Mouse (Mus musculus): ENCODE measurements around the gene Klre1. TPM values are rescaled to one million over a fixed set of nuclear protein-coding genes. Genes with fewer than 3 reads are reported as not detected.

Gene Klre1
- not detected in 2 replicates for polyA plus RNA-seq (2014; fragmentation: Nextera tagmentation; extraction: Ambion mirVana)

DNA sequence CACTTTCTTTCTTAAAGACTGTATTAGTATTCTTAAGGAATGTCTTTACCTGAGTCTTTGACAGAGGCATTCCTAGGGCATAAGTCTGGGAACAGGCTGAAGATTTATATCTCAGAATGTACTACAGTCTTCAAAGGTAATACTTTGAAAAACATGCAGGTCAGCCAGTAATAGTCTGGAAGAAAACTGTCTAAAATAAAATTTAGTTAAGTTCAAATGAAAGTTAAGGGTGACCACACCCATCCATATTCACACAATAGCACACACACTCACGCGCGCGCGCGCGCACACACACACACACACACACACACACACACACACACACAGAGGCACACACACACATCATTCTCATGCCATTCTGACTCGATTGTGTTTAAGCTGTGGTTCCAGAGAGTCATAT is at the start of gene Klre1:
Klre1 (plus strand) TSS at position 301 of the 400 bp plus-strand sequence.
- DNase-seq (ENCODE audit: low spot score) (no peak), ATAC-seq (ENCODE audit: insufficient read depth, low FRiP score, low TSS enrichment) (no peak)
- Histone ChIP-seq H3K4me1 (ENCODE audit: control insufficient read depth, insufficient read depth, low read length) (no peaks in the 10 kb centered on the region), H3K36me3 (ENCODE audit: control insufficient read depth, insufficient read depth, low read length) (no peaks in the 10 kb centered on the region), H3K4me3 (ENCODE audit: low read depth, low read length) (no peak within 1 kb of the TSS), H3K27me3 (ENCODE audit: control insufficient read depth, insufficient read depth, low read length) (no peaks in the 10 kb centered on the region), H3K4me2 (ENCODE audit: low read depth) (no peak within 1 kb of the TSS), H3K9me3 (ENCODE audit: control insufficient read depth, low read length) (no peaks in the 10 kb centered on the region), H3K27ac (ENCODE audit: low read depth, low read length) (no peak within 1 kb of the TSS), H3K9ac (ENCODE audit: low read length) (no peak within 1 kb of the TSS)
- 96% methylated on average over 8 of the region's 8 CpGs for WGBS

DNA sequence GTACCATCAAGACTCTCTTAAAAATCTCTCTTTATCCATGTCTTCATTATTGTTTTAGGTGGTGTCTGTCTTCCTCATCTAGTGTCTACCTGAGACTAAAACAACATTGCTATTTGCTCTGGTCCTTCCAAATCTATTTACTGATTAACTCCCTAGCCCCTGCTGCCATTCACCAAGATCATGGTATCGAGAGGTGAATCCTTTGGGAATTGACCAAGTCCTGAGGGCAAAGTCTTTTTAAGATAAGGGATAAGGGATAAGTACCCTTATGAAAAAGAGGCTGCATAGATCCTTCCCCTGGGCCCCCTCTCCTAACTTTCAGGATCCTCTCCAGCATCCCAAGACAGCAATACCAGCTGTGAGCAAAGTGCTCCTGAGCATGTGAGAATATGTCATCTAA is 48.1 kb upstream of the Klre1 start:
- H3K4me1 ChIP-seq (ENCODE audit: control insufficient read depth, insufficient read depth, low read length) = 0 out of 2 replicates have a peak, but pooled peaks cover 3% of the 10 kb centered on the region
- DNase-seq (ENCODE audit: low spot score) = no peak
- H3K9me3 ChIP-seq (ENCODE audit: control insufficient read depth, low read length) = no peaks in the 10 kb centered on the region
- H3K4me2 ChIP-seq (ENCODE audit: low read depth) = no peak overlapping the region
- H3K9ac ChIP-seq (ENCODE audit: low read length) = no peak overlapping the region
- 85% methylated on average over 1 of the region's 1 CpGs for WGBS
- no peak overlapping the region for H3K27ac ChIP-seq (ENCODE audit: low read depth, low read length)
- no peak for ATAC-seq (ENCODE audit: insufficient read depth, low FRiP score, low TSS enrichment)
- no peaks in the 10 kb centered on the region for H3K27me3 ChIP-seq (ENCODE audit: control insufficient read depth, insufficient read depth, low read length)
- H3K4me3 ChIP-seq (ENCODE audit: low read depth, low read length) = no peak overlapping the region
- no peaks in the 10 kb centered on the region for H3K36me3 ChIP-seq (ENCODE audit: control insufficient read depth, insufficient read depth, low read length)

GRCm38 (mm10) chr6:129530261-129530660 is 47.4 kb upstream of the Klre1 start:
- Histone ChIP-seq H3K4me1 (ENCODE audit: control insufficient read depth, insufficient read depth, low read length) (0 out of 2 replicates have a peak, but pooled peaks cover 3% of the 10 kb centered on the region), H3K27me3 (ENCODE audit: control insufficient read depth, insufficient read depth, low read length) (no peaks in the 10 kb centered on the region), H3K9ac (ENCODE audit: low read length) (no peak overlapping the region), H3K9me3 (ENCODE audit: control insufficient read depth, low read length) (no peaks in the 10 kb centered on the region), H3K27ac (ENCODE audit: low read depth, low read length) (no peak overlapping the region), H3K4me2 (ENCODE audit: low read depth) (no peak overlapping the region), H3K4me3 (ENCODE audit: low read depth, low read length) (no peak overlapping the region), H3K36me3 (ENCODE audit: control insufficient read depth, insufficient read depth, low read length) (no peaks in the 10 kb centered on the region)
- DNase-seq (ENCODE audit: low spot score) (no peak), ATAC-seq (ENCODE audit: insufficient read depth, low FRiP score, low TSS enrichment) (no peak)

DNA sequence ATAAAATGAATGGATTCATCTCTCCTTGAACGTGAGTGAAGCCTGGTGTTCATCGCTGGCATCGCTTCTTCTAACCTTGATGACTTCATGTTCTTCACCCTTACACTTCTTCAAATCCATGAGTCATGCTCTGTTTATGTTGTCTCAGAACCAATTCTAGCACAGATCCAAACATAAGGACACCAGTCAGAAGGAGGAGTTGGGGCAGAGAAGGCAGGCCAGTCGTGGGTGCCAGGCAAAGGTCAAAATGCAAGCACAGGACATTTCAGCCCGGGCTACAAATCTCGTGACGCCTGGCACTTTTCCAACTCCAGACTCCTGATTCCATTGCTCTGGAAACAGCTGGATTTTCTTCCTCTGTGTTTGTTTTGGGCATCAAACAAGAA is 45.2 kb upstream of the Klre1 start:
- Histone ChIP-seq H3K27me3 (ENCODE audit: control insufficient read depth, insufficient read depth, low read length) (no peaks in the 10 kb centered on the region), H3K9ac (ENCODE audit: low read length) (peak overlapping the region; percentile 78), H3K4me1 (ENCODE audit: control insufficient read depth, insufficient read depth, low read length) (0 out of 2 replicates have a peak, but pooled peaks cover 3% of the 10 kb centered on the region), H3K4me2 (ENCODE audit: low read depth) (peak overlapping the region; percentile 62), H3K36me3 (ENCODE audit: control insufficient read depth, insufficient read depth, low read length) (no peaks in the 10 kb centered on the region), H3K9me3 (ENCODE audit: control insufficient read depth, low read length) (no peaks in the 10 kb centered on the region), H3K4me3 (ENCODE audit: low read depth, low read length) (peak overlapping the region; percentile 81), H3K27ac (ENCODE audit: low read depth, low read length) (no peak overlapping the region)
- DNase-seq (ENCODE audit: low spot score) (peak; percentile 47), ATAC-seq (ENCODE audit: insufficient read depth, low FRiP score, low TSS enrichment) (peak; percentile 37)
- 39% methylated on average over 7 of the region's 7 CpGs for WGBS

DNA sequence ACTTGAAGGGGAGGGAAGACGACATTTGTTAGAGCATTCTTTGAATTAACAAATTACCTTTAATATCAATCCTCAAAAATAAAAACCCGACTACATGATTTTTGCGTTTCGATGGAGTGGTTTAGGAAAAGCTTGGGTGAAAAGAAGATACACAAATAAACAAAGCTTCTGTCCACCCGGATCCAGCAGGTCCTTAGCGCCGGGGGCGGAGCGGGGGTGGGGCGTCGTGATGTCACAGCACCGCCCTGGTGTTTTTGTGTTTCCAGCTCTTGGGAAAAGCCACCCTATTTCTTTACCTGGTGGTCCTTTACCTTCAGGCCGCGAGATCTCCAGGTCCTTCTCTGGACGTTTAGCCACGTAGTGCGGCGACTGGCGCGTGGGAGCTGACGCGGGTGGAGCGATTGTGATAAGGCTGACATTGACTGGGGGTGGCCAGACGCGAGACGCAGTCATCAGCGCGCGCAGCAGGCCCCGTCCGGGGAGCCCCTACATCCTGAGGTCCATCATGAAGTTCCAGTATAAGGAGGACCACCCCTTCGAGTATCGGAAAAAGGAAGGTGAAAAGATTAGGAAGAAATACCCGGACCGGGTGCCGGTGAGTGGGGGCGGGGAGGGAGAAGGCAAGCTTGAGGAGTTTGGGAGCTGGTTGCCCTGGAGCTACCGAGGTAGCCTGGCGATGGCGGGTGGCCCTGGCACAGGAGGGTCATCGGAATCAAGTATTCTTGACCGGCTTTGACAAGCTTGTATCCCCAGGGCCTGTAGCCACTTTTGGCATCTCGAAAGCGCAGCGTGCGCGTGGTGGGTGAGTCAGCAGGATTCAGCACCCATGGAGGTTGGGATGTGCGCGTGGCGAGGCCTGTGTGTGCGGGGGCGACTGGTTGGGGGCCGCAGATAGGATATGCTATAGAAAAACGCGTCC is 44.5 kb upstream of the Klre1 start, which contains the start of gene Gabarapl1:
Gabarapl1 (plus strand) TSS at position 219 of the 919 bp plus-strand sequence.
- Histone ChIP-seq H3K4me1 (ENCODE audit: control insufficient read depth, insufficient read depth, low read length) (0 out of 2 replicates have a peak, but pooled peaks cover 3% of the 10 kb centered on the region), H3K27ac (ENCODE audit: low read depth, low read length) (peak within 1 kb of the TSS; percentile 39; the same call in 1 of the 2 replicates), H3K36me3 (ENCODE audit: control insufficient read depth, insufficient read depth, low read length) (no peaks in the 10 kb centered on the region), H3K9me3 (ENCODE audit: control insufficient read depth, low read length) (no peaks in the 10 kb centered on the region), H3K9ac (ENCODE audit: low read length) (peak within 1 kb of the TSS; percentile 78), H3K27me3 (ENCODE audit: control insufficient read depth, insufficient read depth, low read length) (no peaks in the 10 kb centered on the region), H3K4me3 (ENCODE audit: low read depth, low read length) (peak within 1 kb of the TSS; percentile 81), H3K4me2 (ENCODE audit: low read depth) (peak within 1 kb of the TSS; percentile 62)
- under 1% methylated on average over 55 of the region's 55 CpGs for WGBS
- peak; percentile 81 for ATAC-seq (ENCODE audit: insufficient read depth, low FRiP score, low TSS enrichment)
- peak; percentile 85 for DNase-seq (ENCODE audit: low spot score)

- H3K9ac ChIP-seq (ENCODE audit: low read length) = peak overlapping the region; percentile 78
- no peak overlapping the region for H3K27ac ChIP-seq (ENCODE audit: low read depth, low read length)
- peak overlapping the region; percentile 62 for H3K4me2 ChIP-seq (ENCODE audit: low read depth)
- H3K36me3 ChIP-seq (ENCODE audit: control insufficient read depth, insufficient read depth, low read length) = no peaks in the 10 kb centered on the region
- no peaks in the 10 kb centered on the region for H3K27me3 ChIP-seq (ENCODE audit: control insufficient read depth, insufficient read depth, low read length)
- DNase-seq (ENCODE audit: low spot score) (peak; percentile 21), ATAC-seq (ENCODE audit: insufficient read depth, low FRiP score, low TSS enrichment) (peak; percentile 21; the same call in 1 of the 2 replicates)
- peak overlapping the region; percentile 81 for H3K4me3 ChIP-seq (ENCODE audit: low read depth, low read length)
- H3K9me3 ChIP-seq (ENCODE audit: control insufficient read depth, low read length) = no peaks in the 10 kb centered on the region
- WGBS = 24% methylated on average over 9 of the region's 9 CpGs
- 0 out of 2 replicates have a peak, but pooled peaks cover 3% of the 10 kb centered on the region for H3K4me1 ChIP-seq (ENCODE audit: control insufficient read depth, insufficient read depth, low read length)
Measured at GRCm38 (mm10) chr6:129534057-129534456, 43.6 kb upstream of the Klre1 start.

DNA sequence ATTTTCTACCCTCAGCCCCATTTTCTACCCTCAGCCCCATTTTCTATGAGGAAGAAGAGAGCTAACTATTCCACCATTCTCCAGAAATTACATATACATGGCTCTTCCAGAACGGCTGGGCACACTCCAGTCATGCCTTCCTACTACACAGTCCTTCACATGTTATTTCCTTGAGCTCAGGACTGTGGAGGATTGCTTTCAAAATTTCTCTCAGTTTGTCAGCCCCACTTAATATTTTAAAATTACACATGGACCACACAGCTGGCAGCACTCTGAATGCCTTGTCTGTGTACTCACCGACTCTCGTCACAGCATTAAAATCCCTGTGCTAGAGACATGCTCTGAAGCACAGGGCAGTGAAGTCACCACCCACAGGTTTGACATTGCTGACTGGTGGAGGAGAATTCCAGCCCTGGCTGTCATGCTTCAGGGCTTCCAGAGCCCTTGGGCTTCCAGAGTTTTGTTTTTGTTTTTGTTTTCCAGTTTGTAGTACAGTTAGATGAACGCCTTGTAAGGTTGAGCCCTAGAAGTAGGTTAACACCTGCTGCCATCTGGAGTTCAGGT is 43.0 kb upstream of the Klre1 start:
- Histone ChIP-seq H3K4me1 (ENCODE audit: control insufficient read depth, insufficient read depth, low read length) (0 out of 2 replicates have a peak, but pooled peaks cover 3% of the 10 kb centered on the region), H3K27ac (ENCODE audit: low read depth, low read length) (no peak overlapping the region), H3K4me2 (ENCODE audit: low read depth) (peak overlapping the region; percentile 62), H3K27me3 (ENCODE audit: control insufficient read depth, insufficient read depth, low read length) (no peaks in the 10 kb centered on the region), H3K36me3 (ENCODE audit: control insufficient read depth, insufficient read depth, low read length) (no peaks in the 10 kb centered on the region), H3K9me3 (ENCODE audit: control insufficient read depth, low read length) (no peaks in the 10 kb centered on the region), H3K9ac (ENCODE audit: low read length) (peak overlapping the region; percentile 8; the same call in 1 of the 2 replicates), H3K4me3 (ENCODE audit: low read depth, low read length) (peak overlapping the region; percentile 81)
- peak; percentile 7 for DNase-seq (ENCODE audit: low spot score)
- WGBS = 69% methylated on average over 4 of the region's 4 CpGs
- no peak for ATAC-seq (ENCODE audit: insufficient read depth, low FRiP score, low TSS enrichment)

DNA sequence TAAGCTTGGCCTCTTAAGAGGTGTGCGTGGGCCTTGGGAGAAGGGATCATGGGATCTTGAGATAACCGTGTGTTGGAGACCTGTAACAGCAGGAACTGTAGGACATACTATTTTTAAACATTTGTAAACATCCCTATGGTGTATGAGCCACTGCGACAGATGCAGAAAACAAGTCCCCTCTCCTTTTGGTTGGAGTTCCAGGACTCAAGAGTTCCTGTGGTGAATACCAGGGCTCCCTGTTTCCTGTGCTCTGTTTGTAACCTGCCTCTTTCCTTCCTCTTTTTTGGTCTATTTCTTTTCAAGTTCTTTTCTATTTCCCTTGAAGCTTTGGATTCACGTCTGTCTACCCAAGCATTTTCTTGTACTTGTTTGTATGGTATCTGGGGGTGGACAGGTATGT is 42.0 kb upstream of the Klre1 start:
- no peak overlapping the region for H3K4me2 ChIP-seq (ENCODE audit: low read depth)
- 0 out of 2 replicates have a peak, but pooled peaks cover 3% of the 10 kb centered on the region for H3K4me1 ChIP-seq (ENCODE audit: control insufficient read depth, insufficient read depth, low read length)
- H3K27ac ChIP-seq (ENCODE audit: low read depth, low read length) = no peak overlapping the region
- H3K36me3 ChIP-seq (ENCODE audit: control insufficient read depth, insufficient read depth, low read length) = no peaks in the 10 kb centered on the region
- ATAC-seq (ENCODE audit: insufficient read depth, low FRiP score, low TSS enrichment) (no peak), DNase-seq (ENCODE audit: low spot score) (no peak)
- H3K9me3 ChIP-seq (ENCODE audit: control insufficient read depth, low read length) = no peaks in the 10 kb centered on the region
- H3K27me3 ChIP-seq (ENCODE audit: control insufficient read depth, insufficient read depth, low read length) = no peaks in the 10 kb centered on the region
- WGBS = 89% methylated on average over 4 of the region's 4 CpGs
- H3K9ac ChIP-seq (ENCODE audit: low read length) = no peak overlapping the region
- no peak overlapping the region for H3K4me3 ChIP-seq (ENCODE audit: low read depth, low read length)
